Mouse (Mus musculus) liver, embryonic 12.5 days (tissue): ENCODE measurements around the gene Nectin4. TPM values are rescaled to one million over a fixed set of nuclear protein-coding genes. Genes with fewer than 3 reads are reported as not detected.

Experiments used
- polyA plus RNA-seq: library from polyadenylated mRNA; unstranded; fragments of >200 nt; fragmentation: Nextera tagmentation; extraction: Ambion mirVana; gene quantifications from 2 replicates; pipeline ENCODE4 v1.2.1, GENCODE M21; 2016

Gene Nectin4
- polyA plus RNA-seq, 1 experiment from 2014 or later = 0.06 TPM

Other genes with a start within 250 kb of the Nectin4 start
- 140 and 155 TPM in 2 replicates for gene Sdhc, start 219.5 kb upstream of the Nectin4 start, polyA plus RNA-seq
- 0.10 and 0.18 TPM in 2 replicates for gene Mpz, start 219.4 kb upstream of the Nectin4 start, polyA plus RNA-seq
- 1.1 and 1.2 TPM in 2 replicates for gene Pcp4l1, start 173.8 kb upstream of the Nectin4 start, polyA plus RNA-seq
- gene Nr1i3, start 156.1 kb upstream of the Nectin4 start, polyA plus RNA-seq = 0.23 and 0.36 TPM in 2 replicates
- 20.7 and 21.9 TPM in 2 replicates for gene Tomm40l, start 147.6 kb upstream of the Nectin4 start, polyA plus RNA-seq
- gene Apoa2, start 145.0 kb upstream of the Nectin4 start, polyA plus RNA-seq = 2,516 and 2,642 TPM in 2 replicates
- 55.8 and 60.7 TPM in 2 replicates for gene Fcer1g, start 135.7 kb upstream of the Nectin4 start, polyA plus RNA-seq
- gene Adamts4, start 119.7 kb upstream of the Nectin4 start, polyA plus RNA-seq = 0.61 and 0.72 TPM in 2 replicates
- 160 and 167 TPM in 2 replicates for gene Ndufs2, start 118.7 kb upstream of the Nectin4 start, polyA plus RNA-seq
- gene B4galt3, start 99.8 kb upstream of the Nectin4 start, polyA plus RNA-seq = 29.9 and 35.8 TPM in 2 replicates
- 199 and 207 TPM in 2 replicates for gene Ppox, start 88.9 kb upstream of the Nectin4 start, polyA plus RNA-seq
- gene Usp21, start 82.1 kb upstream of the Nectin4 start, polyA plus RNA-seq = 36.2 and 38.6 TPM in 2 replicates
- gene Ufc1, start 75.1 kb upstream of the Nectin4 start, polyA plus RNA-seq = 55.9 and 58.3 TPM in 2 replicates
- 24.9 and 26.1 TPM in 2 replicates for gene Dedd, start 41.0 kb upstream of the Nectin4 start, polyA plus RNA-seq
- gene Nit1, start 24.5 kb upstream of the Nectin4 start, polyA plus RNA-seq = 22.8 and 25.3 TPM in 2 replicates
- gene Pfdn2, start 24.4 kb upstream of the Nectin4 start, polyA plus RNA-seq = 74.3 and 76.1 TPM in 2 replicates
- gene Klhdc9, start 9.3 kb upstream of the Nectin4 start, polyA plus RNA-seq = 0.35 and 0.46 TPM in 2 replicates
- 4.7 and 5.3 TPM in 2 replicates for gene Arhgap30, start 18.9 kb downstream of the Nectin4 start, polyA plus RNA-seq
- gene Usf1, start 41.2 kb downstream of the Nectin4 start, polyA plus RNA-seq = 27.5 and 28.7 TPM in 2 replicates
- gene Tstd1, start 48.8 kb downstream of the Nectin4 start, polyA plus RNA-seq = 3.1 TPM in 2 replicates
- gene F11r, start 67.4 kb downstream of the Nectin4 start, polyA plus RNA-seq = 28.2 and 28.9 TPM in 2 replicates
- 4.2 and 4.8 TPM in 2 replicates for gene Alyref2, start 133.4 kb downstream of the Nectin4 start, polyA plus RNA-seq
- not detected in 2 replicates for gene Itln1, start 165.2 kb downstream of the Nectin4 start, polyA plus RNA-seq
- gene Cd244a, start 189.1 kb downstream of the Nectin4 start, polyA plus RNA-seq = 0.48 and 0.50 TPM in 2 replicates
- 0.41 and 0.78 TPM in 2 replicates for gene Ly9, start 237.3 kb downstream of the Nectin4 start, polyA plus RNA-seq